9 mouse cellular contexts compared by ENCODE assay signal in the genomic region with DNA sequence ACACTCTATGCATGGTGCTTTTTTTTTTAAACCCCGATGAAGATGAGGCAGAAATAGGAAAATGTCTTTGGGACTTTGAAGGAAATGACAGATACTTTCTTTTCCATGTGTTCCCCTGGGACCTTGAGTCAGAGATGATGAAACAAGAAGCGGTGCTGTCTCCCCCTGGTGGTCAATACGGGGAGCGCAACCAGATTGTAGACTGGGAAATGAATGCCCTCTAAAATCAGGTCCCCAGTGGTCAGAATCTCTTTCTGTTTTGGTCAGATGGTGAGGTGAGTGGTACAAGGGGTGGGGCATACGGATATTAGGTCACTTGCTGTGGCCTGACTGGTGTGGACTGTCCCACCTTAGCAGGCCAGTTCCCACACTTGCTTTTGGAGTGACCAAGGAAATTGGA. TPM values are rescaled to one million over a fixed set of nuclear protein-coding genes. Genes with fewer than 3 reads are reported as not detected.
DNase-seq lines count a peak whose midpoint lies in the region; ATAC-seq lines count a peak whose summit lies in the region.
"Had no signal": no experiment of that assay in that cellular context is flagged by ENCODE, and none has a peak within 500 bp of the region (broad histone marks: within the 10 kb centered on the region; RNA-seq: fewer than 3 reads in every experiment).

No protein-coding gene starts in this region.

- no peaks in the 10 kb centered on the region for H3K36me3 ChIP-seq in hindbrain, embryonic 11.5 days (ENCODE audit: control insufficient read depth, insufficient read depth, low read length)
- H3K36me3 ChIP-seq in hindbrain, embryonic 16.5 days (ENCODE audit: control insufficient read depth, insufficient read depth, low read length) = no peaks in the 10 kb centered on the region; the same call in 1 of the 2 replicates
- H3K36me3 ChIP-seq in midbrain, embryonic 14.5 days (ENCODE audit: control insufficient read depth, insufficient read depth, low read length) = no peaks in the 10 kb centered on the region
- H3K36me3 ChIP-seq: embryonic facial prominence, embryonic 15.5 days had no signal

- H3K4me3 ChIP-seq in hindbrain, embryonic 11.5 days (ENCODE audit: low read depth, low read length) = no peak overlapping the region
- no peak overlapping the region for H3K4me3 ChIP-seq in hindbrain, embryonic 16.5 days (ENCODE audit: low read length)
- no peak overlapping the region for H3K4me3 ChIP-seq in midbrain, embryonic 14.5 days (replicated peaks; ENCODE audit: low read depth, low read length)
- H3K4me3 ChIP-seq: embryonic facial prominence, embryonic 15.5 days had no signal

- no peak for ATAC-seq in hindbrain, embryonic 11.5 days (ENCODE audit: low FRiP score)
- ATAC-seq in hindbrain, embryonic 16.5 days = no peak
- ATAC-seq in common myeloid progenitor, adult 5-6 weeks (replicated peaks; ENCODE audit: low read depth, poor library complexity, severe bottlenecking) = peak; percentile 64
- ATAC-seq in midbrain, embryonic 14.5 days (ENCODE audit: low FRiP score, low TSS enrichment) = no peak

- 3% methylated on average over 5 of the region's 5 CpGs for WGBS in hindbrain, embryonic 11.5 days
- WGBS in hindbrain, embryonic 16.5 days = 4% methylated on average over 5 of the region's 5 CpGs
- 3% methylated on average over 5 of the region's 5 CpGs for WGBS in midbrain, embryonic 14.5 days

- peaks cover 3% of the 10 kb centered on the region; the same call in 1 of the 2 replicates for H3K27me3 ChIP-seq in hindbrain, embryonic 11.5 days (ENCODE audit: control insufficient read depth, insufficient read depth, low read length)
- H3K27me3 ChIP-seq in hindbrain, embryonic 16.5 days (replicated peaks; ENCODE audit: control insufficient read depth, insufficient read depth, low read length) = 0 out of 2 replicates have a peak, but pooled peaks cover 2% of the 10 kb centered on the region
- no peaks in the 10 kb centered on the region for H3K27me3 ChIP-seq in midbrain, embryonic 14.5 days (ENCODE audit: control insufficient read depth, insufficient read depth, low read length)

- H3K4me1 ChIP-seq in hindbrain, embryonic 11.5 days (replicated peaks; ENCODE audit: control insufficient read depth, insufficient read depth, low read length) = no peaks in the 10 kb centered on the region
- H3K4me1 ChIP-seq in hindbrain, embryonic 16.5 days (ENCODE audit: control insufficient read depth, insufficient read depth, low read depth, low read length) = no peaks in the 10 kb centered on the region
- no peaks in the 10 kb centered on the region for H3K4me1 ChIP-seq in midbrain, embryonic 14.5 days (ENCODE audit: control insufficient read depth, insufficient read depth, low read length)
- H3K4me1 ChIP-seq: embryonic facial prominence, embryonic 15.5 days had no signal

- DNase-seq in hindbrain, embryonic 11.5 days (ENCODE audit: low spot score) = peak; percentile 86
- DNase-seq in adrenal gland, adult (ENCODE audit: inconsistent age in 2 of 2, low spot score in 1 of 2) = peak; percentile 74 to 95
- peak; percentile 48 to 75 for DNase-seq in heart, adult 9 months (ENCODE audit: low spot score in 2 of 2)
- peak; percentile 58 to 63 for DNase-seq in layer of hippocampus, postnatal 36 days
- peak; percentile 85 for DNase-seq in midbrain, embryonic 14.5 days
- DNase-seq in spleen, postnatal 4 days (ENCODE audit: low spot score in 2 of 2) = peak; percentile 68 to 88

- no peak overlapping the region for H3K4me2 ChIP-seq in hindbrain, embryonic 11.5 days (replicated peaks; ENCODE audit: low read depth, low read length)
- H3K4me2 ChIP-seq in hindbrain, embryonic 16.5 days (ENCODE audit: low read length) = no peak overlapping the region
- no peak overlapping the region for H3K4me2 ChIP-seq in midbrain, embryonic 14.5 days (ENCODE audit: low read length)
- H3K4me2 ChIP-seq: embryonic facial prominence, embryonic 15.5 days had no signal

- no peaks in the 10 kb centered on the region for H3K9me3 ChIP-seq in hindbrain, embryonic 11.5 days (ENCODE audit: control insufficient read depth, low read length)
- H3K9me3 ChIP-seq in hindbrain, embryonic 16.5 days (ENCODE audit: control insufficient read depth, low read length) = no peaks in the 10 kb centered on the region
- no peaks in the 10 kb centered on the region for H3K9me3 ChIP-seq in midbrain, embryonic 14.5 days (ENCODE audit: control insufficient read depth, low read length)
- H3K9me3 ChIP-seq: embryonic facial prominence, embryonic 15.5 days had no signal

- no peak overlapping the region for H3K9ac ChIP-seq in hindbrain, embryonic 11.5 days (ENCODE audit: low read depth, low read length)
- no peak overlapping the region for H3K9ac ChIP-seq in hindbrain, embryonic 16.5 days (ENCODE audit: low read depth, low read length)
- no peak overlapping the region for H3K9ac ChIP-seq in midbrain, embryonic 14.5 days (replicated peaks; ENCODE audit: low read length)
- H3K9ac ChIP-seq: embryonic facial prominence, embryonic 15.5 days had no signal

- H3K27ac ChIP-seq in hindbrain, embryonic 11.5 days (ENCODE audit: low read depth, low read length) = no peak overlapping the region
- H3K27ac ChIP-seq in hindbrain, embryonic 16.5 days (ENCODE audit: low read depth, low read length) = no peak overlapping the region
- H3K27ac ChIP-seq in midbrain, embryonic 14.5 days (replicated peaks; ENCODE audit: low read depth, low read length) = no peak overlapping the region
- H3K27ac ChIP-seq: embryonic facial prominence, embryonic 15.5 days had no signal

RNA-seq across cellular contexts. Expression of a gene that starts 9.4 kb away (rescaled TPM):
- 25.7 and 27.8 TPM in 2 replicates for polyA plus RNA-seq in hindbrain, embryonic 11.5 days (2014; fragmentation: Nextera tagmentation; extraction: Ambion mirVana)
- 31.4 and 32.9 TPM in 2 replicates for polyA plus RNA-seq in hindbrain, embryonic 16.5 days (2015; fragmentation: Nextera tagmentation; extraction: Ambion mirVana)
- total RNA-seq in common myeloid progenitor, adult 5-6 weeks (2017) = 5.6 and 12.8 TPM in 2 replicates
- total RNA-seq in layer of hippocampus, postnatal 36 days (2021) = 10 to 100 TPM; 15.8 to 18.9 TPM
- polyA plus RNA-seq in midbrain, embryonic 14.5 days (2014; fragmentation: Nextera tagmentation; extraction: Ambion mirVana) = 37.0 and 42.8 TPM in 2 replicates

RNA-seq across cellular contexts. Expression of a gene that starts 28.8 kb away (rescaled TPM):
- 0.32 TPM in 2 replicates for polyA plus RNA-seq in hindbrain, embryonic 11.5 days (2014; fragmentation: Nextera tagmentation; extraction: Ambion mirVana)
- 0.25 and 0.28 TPM in 2 replicates for polyA plus RNA-seq in hindbrain, embryonic 16.5 days (2015; fragmentation: Nextera tagmentation; extraction: Ambion mirVana)
- total RNA-seq in common myeloid progenitor, adult 5-6 weeks (2017) = not detected in 2 replicates
- under 1 TPM in 1 of 2 experiments, not detected in 1; 0.20 TPM for total RNA-seq in layer of hippocampus, postnatal 36 days (2021)
- polyA plus RNA-seq in midbrain, embryonic 14.5 days (2014; fragmentation: Nextera tagmentation; extraction: Ambion mirVana) = 0.08 TPM in 2 replicates
